Mouse (Mus musculus) heart, adult 2 months (tissue): ENCODE measurements at regions not wholly inside any gene's neighbourhood (a gene's known extent, or its start where the extent isn't known, plus 50 kb on each side); places are given as distances from the start of the nearest gene placed in this dataset.

Source experiments
- CTCF ChIP-seq: fragments of 200-600 bp; IDR thresholded peaks from 2 replicates; pipeline ENCODE4 v1.8.1; 2022; ENCODE audit warnings: antibody characterized with exemption, mild to moderate bottlenecking, moderate library complexity
- POLR2A ChIP-seq: fragments of 200-500 bp; IDR thresholded peaks from 2 replicates; pipeline ENCODE4 v1.6.1; 2011; ENCODE audit warnings: mild to moderate bottlenecking, low read depth, low read length, control low read depth; ENCODE audit not compliant: insufficient read depth

- no peak for TF ChIP-seq CTCF
- TF ChIP-seq POLR2A, result no peak
Observed at GRCm38 (mm10) chr11:31738148-31739021, 66.7 kb upstream of the Bod1 start.
